Mouse (Mus musculus) kidney, postnatal 25 days (tissue): ENCODE results near the gene Rad9a.
"Not testable (repeated sequence)": the region's sequence is repeated elsewhere in the genome, so short reads cannot be mapped to it uniquely, and the experiment has no call there.

Experiments
- DNase-seq, 2 experiments: peaks; one replicate each; pipeline ENCODE4 v3.0.0; 2021; ENCODE audit warnings: mixed read lengths in 2 of 2

Gene Rad9a

DNA sequence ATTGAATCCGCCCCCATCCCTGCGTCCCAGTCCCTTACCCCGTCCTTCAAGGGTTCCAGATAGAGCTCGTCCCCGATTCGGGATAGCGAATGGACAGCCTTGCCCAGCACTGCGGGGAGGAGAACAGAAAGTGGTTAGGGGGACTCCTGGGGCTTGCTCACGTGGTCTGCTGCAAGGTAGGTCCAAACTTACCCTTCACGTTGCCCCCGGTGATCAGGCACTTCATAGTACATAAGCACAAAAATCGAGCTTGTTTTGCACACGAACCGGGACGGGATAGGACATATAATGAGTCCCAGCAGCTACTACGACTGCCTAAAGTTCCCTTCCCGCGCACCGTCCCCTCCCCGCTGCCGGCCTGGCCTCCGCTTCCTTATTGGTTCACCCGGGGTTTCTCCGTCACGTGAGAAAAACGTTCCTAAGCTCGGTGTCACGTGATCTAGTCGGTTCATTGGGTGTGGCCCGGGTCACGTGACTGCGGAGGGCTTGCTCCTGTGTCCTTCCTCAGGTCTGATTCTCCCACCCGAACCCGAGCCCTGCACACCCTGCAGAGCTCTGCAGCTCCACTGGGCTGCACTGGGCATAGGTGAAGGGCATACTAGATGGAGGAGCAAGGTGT is at the start of gene Rad9a:
TSS of gene Rad9a (minus strand) at position 372 of the 619 bp plus-strand sequence.
- peak; percentile 99 for DNase-seq

DNA sequence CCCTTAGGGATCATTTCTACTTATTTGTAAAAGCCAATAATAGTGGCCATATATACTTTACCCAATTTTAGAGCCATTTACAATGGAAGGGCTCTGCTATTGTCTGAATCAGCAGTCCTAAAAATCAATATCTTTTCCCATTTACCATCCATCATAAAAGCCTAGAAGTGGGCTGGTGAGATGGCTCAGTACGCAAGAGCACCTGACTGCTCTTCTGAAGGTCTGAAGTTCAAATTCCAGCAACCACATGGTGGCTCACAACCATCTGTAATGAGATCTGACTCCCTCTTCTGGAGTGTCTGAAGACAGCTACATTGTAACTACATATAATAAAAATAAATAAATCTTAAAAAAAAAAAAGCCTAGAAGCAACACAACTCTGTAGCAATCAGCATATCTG is 47.2 kb upstream of the Rad9a start:
- DNase-seq: not testable (repeated sequence)

DNA sequence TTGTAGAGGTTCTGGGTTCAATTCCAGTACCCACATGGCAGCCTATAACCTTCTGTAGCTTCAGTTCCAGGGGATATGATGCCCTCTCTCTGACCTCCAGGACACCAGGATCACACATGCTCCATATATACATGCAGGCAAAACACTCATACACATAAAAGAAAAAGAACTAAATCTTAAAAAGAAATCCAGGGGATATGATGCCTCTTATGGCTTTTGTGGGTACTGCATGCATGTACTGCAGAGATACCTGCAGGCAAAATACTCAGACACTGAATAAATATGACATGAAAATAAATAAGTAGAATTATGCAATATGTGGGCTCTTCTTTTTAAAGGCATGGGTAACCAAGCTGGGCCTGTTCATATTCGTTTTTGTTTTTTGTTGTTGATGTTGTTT is 45.5 kb upstream of the Rad9a start:
- DNase-seq: no peak

DNA sequence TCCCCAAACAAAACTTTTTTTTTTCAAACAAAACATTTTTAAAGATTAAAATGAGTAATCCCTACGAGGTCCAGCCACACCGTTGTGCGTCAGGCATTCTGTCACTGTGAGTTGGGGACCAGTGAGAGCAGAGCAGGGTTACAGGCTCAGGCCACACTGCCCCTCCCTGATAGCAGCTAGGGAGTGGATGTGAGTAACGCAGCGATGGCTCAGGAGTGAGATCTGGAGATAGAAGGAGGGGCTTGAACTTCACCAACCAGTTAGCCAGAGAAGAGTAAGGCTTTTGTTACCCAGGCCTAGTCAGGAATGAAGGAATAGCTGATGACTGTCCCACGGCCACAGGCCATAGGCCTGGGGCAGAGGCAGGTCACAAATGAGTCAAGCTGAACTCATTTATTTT is 43.3 kb upstream of the Rad9a start:
- no peak for DNase-seq

DNA sequence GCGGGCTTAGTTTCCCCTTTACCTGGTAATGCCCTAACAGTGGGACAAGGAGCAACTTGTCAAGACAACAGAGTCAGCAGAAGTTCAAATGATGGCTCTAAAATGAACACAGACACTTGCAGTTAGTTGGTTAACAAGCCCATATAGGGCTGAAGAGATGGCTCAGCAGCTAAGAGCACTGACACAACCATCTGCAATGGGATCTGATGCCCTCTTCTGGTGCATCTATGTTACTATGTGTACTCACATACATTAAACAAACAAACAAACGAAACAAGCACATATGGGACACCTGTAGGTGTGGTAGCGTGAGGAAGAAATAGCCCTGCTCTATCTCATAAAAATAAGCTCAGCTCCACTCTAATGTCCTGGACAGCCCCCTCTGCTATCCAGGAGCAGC is 41.0 kb upstream of the Rad9a start:
- no peak for DNase-seq

DNA sequence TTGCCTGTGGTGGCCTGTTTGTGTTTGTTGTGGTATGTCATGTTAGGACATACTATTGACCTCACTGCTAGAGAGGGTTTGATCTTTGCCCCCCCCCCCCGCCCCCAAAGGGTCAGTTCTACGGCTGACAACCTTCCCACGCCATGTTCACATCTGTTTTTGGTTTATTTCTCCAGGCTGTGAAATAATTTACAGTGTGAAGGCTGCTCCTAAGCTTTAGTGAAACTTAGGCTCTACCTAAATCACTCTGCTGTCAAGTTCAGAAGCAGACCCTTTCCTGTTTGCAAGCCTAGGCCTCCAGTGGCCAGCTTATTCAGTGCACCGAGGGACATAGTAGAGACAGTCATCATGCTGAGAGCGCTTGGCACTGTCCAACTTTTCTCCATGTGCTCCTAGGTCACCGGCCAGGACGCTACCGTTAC is 38.8 kb upstream of the Rad9a start:
- DNase-seq: no peak

DNA sequence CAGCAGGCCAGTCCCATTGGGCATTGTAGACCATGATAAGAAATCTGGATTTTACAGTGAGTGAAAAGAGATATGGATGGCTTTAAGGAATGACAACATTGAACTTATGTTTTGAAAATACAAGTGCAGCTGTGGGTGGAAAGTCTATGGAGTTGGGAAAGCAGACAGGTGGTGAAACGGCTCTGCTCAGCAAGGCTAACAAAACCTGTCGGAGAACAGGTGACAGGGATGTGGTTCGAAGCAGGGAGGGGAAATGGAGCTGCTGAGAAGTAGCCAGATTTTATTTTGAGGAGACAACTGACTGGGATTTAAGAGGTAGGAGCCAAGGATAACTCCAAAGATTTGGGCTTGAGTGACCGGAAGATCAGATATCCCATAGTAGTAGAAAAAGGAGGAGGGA is 33.1 kb upstream of the Rad9a start:
- no peak for DNase-seq

DNA sequence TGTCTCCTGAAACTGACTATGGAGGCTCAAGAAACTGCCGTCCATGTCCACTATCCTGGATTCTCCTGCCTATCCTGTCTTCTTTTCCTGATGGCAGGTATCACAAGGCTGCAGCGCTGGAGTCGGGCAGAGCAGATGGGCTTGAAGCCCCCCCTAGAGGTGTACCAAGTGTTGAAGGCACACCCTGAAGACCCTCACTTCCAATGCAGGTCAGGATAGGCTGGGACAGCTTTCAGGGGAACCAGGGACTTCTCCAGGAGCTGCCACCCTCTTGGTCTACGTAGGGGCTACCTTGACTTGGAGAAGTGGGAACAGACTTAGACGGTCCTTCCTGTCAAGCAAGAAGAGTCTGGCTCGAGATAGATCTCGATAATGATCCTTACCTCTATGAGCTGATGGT is 31.2 kb upstream of the Rad9a start:
- DNase-seq: no peak

DNA sequence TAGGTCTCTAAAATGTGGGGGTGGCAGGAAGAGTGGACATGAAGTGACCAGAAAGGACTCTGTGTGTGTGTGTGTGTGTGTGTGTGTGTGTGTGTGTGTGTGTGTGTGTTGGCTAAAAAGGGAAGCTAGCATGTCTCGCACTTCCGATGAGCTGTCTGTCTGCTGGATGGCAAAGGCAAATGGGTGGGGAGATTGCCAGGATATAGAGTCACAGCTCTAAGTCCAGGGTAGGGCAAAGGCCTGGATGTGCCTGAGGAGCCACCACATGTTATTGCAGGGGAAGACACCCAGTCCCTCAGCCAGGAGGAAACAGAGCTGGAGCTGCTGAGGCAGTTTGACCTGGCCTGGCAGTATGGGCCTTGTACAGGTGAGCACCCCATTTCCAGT is 30.7 kb upstream of the Rad9a start:
- no peak for DNase-seq

DNA sequence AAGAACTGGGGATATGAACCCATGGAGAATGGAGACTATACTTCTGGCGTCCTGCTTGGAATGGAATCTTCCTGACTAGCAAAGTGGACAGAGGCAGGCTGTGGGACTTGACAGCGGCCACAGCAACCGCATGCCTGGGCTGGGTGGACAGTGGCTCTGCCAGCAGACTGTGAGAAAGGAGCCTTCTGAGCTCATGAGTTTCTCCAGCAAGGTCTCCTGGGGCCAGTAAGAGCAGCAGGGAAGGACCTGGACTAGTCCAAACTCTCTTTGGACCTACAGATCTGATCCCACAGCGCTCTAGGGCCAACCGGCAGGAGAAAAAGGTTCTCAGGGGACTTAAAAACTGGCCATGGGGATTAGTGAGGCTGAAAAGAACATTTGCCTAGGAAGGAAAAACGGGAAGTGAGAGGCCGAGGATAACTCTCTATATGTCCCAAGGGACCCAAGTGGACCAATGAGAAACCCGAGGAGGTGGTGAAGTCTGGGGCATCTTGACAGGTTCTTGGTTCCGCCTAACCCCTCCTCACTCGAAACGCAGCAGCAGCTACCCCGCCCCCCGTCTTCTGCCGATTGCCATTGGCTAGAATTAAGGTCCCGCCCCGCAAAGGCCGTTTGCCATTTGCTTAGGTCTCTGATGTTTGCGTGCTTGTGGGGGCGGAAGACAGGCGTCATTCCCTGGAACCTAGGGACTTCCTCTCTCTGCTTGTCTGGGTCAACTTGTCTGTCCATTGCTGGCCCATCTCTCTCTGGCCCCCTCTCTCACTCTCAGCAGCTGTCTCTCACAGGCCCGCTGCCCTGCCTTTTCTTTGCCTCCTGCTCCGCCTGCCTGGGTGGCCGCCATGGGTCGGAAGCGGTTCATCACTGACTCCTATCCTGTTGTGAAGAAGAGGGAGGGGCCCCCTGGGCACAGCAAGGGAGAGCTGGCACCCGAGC is 30.1 kb upstream of the Rad9a start, which contains the start of gene Pold4:
TSS of gene Pold4 (plus strand) at position 647 of the 933 bp plus-strand sequence.
- DNase-seq: peak; percentile 99 to 100

DNA sequence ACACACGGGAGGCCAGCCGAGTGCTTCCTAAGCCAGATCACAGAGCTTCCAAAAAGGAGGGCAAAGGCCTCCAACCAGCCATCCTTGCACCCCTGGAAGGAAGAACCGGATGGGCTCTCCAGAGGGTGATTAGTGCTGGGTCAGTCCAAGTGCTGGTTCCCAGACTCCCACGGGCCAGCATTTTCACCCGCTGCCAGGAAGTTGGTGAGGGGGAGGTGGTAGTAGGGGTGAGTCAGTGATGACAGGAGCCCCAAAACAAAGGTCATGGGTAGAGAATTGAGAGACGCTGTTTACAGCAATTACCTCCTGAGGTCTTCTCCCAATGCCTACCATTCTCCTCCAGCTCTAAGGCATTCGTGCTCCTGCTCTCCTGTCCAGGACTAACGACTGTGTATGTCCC is 29.0 kb upstream of the Rad9a start:
- DNase-seq: peak in 1 of 2 experiments; percentile 66

DNA sequence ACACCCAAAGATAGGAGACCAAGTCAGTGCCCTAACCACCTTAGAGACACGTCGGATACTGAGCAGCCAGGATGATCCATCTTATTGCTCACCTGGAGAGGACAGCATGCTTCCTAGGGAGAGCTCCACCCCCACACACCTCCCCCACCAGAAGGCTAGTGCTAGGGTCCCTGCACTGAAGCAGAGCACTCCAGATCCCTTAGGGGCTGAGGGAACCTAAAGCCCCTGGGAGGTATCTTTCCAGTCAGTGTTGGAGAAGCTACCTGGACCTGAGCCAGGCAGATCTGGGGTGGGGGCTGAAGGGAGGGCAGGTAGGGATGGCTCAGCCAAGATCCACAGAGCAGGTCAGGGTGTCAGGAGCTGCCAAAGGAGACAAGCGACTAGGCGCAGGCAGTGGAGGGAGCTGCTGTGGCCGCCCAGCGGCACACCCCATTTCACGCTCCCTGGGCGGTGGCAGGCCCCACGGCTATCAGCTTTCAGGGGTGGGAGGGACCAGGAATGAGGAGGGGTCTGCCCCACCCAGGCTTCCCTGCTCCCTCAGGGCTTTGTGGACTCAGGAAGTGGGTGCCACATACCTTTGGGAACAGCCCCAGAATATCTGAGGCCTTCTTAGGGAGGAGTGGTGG is 28.1 kb upstream of the Rad9a start:
- DNase-seq: no peak

DNA sequence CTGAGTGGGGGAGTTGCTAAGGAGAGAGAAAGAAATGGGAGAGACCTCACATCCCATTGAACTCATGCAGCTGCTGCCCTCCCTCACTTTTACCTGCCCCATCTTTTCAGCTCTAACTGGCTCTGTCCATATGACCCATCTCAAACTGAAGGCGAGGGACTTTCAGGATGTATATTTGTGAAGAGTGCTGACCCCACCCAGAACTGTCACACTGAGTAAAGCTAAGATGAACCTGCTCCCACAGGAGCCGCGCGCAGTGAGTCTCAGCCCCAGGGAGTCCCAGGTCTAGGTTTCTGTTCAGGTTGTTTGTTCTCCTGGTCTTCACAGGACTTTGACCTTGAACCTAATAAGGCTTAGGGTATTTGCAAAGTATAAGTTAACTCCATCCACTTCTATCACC is 27.4 kb upstream of the Rad9a start:
- DNase-seq: no peak

DNA sequence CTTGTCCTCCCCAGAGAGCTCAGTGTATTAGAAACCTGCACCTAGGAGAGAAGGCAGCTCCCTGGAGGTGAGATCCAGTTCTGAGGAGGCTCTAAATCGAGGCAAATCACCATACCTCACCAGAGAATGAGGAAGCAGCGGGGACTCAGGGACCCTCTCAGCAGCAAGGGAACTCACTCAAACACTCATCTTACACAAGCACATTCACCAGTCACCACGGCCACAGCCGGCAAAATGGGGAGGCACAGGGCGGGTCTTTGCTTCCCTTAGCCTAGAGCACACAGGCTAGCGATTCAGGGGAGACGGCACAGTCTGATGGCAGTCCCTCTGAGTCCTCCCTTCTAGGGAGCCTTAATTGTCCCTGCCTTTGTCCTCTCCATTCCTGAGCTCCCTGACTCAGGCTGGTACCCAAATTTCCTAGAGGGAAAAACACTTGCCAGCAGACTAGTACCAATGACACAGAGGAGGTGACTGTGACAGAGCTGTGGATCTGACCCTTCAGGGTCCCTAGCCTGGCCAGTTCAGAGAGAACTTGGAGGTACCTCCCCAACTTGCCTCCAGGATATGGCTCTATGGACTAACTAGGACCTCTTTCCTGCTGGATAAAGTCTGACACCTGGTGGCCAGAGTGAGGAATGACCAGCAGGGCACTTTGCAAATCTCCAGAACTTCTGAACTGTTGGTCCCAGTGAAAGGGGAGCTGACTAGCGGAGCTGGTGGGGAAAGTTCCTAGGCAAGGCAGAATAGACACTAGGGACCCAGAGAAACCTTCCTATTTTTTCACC is 26.6 kb upstream of the Rad9a start:
- peak; percentile 71 to 79 for DNase-seq

DNA sequence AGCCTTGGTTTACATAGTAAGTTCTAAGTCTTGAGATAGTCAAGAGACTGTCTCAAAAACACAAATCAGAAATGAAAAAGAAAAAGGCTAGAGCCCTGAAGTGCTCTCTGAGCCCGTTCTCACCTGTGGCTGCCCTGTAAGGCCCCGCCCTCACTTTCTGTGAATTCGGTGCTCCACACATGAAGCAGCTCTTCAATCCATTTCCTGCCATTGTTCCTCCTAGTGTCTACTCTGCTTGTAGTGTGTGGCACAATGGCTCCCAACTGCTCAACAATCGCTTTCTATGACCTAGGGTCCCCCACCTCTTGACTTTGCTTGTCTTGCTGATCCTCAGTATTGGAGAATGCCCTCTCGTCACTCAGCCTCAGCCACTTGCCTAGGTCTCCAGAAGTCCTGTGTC is 26.0 kb upstream of the Rad9a start:
- DNase-seq: no peak

DNA sequence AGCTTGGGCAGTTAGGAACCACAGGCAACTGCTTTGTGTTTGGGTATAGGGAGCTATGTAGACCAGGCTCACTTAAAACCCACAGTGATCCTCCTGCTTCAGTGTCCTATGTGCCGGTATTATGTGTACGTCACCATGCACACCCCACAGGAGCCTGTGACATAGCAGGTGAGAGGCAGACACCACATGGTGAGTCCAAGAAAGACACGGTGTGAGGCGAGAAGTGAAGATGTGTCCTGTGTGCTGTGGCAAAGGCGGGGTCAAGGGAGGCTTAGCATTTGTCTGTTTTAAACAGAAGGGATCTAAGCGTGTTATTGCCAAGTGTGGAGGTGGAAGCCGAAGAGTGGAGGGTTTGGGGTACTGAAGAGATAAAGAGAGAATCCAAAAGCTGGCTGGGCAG is 25.3 kb upstream of the Rad9a start:
- DNase-seq: no peak

DNA sequence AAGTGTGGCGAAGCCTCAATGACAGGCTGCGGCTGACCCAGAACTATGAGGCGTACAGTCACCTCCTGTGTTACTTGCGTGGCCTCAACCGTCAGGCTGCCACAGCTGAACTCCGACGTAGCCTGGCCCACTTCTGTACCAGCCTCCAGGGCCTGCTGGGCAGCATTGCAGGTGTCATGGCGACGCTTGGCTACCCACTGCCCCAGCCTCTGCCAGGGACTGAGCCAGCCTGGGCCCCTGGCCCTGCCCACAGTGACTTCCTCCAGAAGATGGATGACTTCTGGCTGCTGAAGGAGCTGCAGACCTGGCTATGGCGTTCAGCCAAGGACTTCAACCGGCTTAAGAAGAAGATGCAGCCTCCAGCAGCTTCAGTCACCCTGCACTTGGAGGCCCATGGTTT is 20.7 kb upstream of the Rad9a start:
- DNase-seq: peak; percentile 79 to 85

DNA sequence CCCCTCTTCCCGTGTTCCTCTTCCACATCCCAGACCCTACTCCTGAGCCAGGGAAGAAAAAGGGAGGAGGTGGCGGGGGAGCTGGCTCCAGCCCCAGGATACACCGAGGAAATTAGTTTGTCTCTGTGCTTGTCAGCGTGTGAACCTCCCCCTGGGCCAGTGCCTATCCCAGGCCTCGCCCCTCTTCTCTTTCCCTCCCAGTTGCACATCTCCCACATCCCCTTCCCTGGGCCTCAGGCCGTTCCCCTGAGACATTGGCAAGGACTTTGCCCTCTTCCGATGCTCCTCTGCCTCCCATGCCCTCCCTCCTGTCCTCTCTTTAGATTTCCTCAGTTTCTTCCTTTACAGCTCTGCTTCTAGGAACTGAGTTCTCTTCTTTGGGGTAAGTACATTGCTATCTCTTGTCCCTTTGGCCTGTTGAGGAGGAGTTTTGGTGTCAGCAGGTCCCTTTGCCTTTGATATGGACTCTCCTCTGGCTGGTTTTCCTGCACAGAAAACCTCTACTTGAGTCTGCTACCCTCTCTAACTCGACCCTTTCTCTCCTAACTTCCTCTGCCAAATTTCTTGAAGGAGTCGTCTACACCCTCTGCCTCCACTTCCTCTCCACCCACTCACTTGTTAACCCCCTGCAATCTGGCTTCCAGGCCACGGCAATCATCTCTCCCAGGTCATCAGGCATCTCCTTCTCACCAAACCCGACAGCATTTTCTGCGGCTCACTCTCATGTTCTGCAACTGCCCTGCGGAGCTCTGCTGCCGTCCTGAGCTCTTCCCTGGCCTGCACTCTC is 19.7 kb upstream of the Rad9a start:
- DNase-seq: peak; percentile 57 to 76

DNA sequence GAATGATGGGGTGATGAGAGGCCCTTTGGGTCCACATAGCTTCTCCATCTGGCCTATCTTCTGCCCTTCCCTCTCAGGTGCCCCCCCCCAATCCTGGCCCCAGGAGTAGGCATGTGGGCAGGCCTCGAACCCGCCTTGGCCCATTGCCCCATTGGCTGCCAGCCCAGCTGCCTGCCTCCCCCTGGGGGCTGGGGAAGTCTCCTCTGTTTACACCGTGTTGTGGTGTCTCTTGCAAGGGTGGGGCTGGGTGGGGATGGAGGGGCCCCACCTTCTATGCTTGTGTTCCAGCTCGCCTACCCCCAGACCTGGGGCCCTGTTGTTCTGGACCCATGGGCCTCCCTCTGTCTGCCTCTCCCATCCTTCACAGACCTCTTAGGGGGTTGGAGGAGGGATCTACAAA is 19.0 kb upstream of the Rad9a start:
- DNase-seq: no peak

DNA sequence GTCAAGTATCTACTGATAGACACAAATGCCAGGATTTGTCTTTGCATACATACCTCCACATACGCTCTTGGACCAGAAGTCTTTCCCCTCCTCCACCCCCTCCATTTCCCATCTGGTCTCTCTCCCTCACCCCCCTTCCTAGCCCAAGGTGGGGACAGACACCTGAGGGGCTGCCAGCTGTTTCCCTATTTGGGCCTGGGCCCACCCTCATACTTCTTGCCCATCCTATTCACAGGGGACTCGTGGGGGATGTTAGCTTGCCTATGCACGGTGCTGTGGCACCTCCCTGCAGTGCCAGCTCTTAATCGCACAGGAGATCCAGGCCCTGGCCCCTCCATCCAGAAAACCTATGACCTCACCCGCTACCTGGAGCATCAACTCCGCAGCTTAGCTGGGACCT is 18.5 kb upstream of the Rad9a start:
- DNase-seq: no peak

DNA sequence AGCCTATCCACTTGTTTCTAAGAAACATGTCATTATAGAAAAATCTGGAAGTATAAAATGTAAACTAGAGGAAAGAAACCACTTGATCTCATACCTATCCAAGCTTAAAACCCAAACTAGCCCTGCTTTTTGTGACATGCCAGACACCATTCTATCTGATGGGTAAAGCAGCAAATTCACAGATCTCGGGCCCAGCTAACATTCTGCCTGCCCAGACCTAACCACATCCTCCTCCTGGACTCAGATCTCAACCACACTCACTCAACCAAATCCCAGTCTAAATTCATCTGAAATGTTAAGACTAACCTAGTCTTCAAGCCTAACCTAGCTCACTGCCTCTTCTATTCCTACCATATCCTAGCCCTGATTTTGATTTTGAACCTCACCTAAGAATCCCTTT is 17.3 kb upstream of the Rad9a start:
- DNase-seq: no peak

DNA sequence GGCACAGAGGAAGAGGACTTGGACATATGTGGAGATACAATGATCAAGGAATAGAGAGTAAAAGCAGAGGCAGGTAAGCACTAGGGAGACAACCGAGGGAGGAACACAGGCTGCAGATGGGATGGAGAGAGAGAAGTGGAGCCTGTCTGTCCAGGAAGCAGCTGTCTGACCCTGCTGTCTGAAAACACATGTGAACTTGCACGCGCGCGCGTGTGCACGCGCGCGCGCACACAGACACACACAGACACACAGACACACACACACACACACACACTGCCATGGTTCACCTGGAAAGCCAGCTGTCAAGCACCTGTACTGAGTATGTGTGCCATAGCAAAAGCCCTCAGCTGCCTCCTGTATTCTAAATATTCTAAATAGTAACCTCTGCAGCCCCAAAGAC is 16.8 kb upstream of the Rad9a start:
- no peak for DNase-seq
